Mouse (Mus musculus) liver, adult 2 months (tissue): Measurements from ENCODE around the gene Glt28d2. TPM values are rescaled to one million over a fixed set of nuclear protein-coding genes. Genes with fewer than 3 reads are reported as not detected.

Experiments
- DNase-seq: peaks from one replicate; pipeline ENCODE4 v3.0.0-alpha.2; 2011; ENCODE audit warnings: low read depth, low spot score; ENCODE audit errors: extremely low read depth
- H3K27ac ChIP-seq: fragments of 200-500 bp; replicated peaks from 2 replicates; pipeline ENCODE4 v1.5.1; 2012; ENCODE audit warnings: low read depth, mild to moderate bottlenecking, control low read depth, inconsistent platforms, low read length; ENCODE audit not compliant: insufficient read depth
- H3K27me3 ChIP-seq: fragments of 200-500 bp; 2 replicates; pipeline ENCODE4 v1.6.1; 2012; ENCODE audit warnings: mild to moderate bottlenecking, moderate library complexity, low read length, inconsistent platforms; ENCODE audit not compliant: control insufficient read depth, insufficient read depth
- H3K36me3 ChIP-seq: fragments of 200-500 bp; 2 replicates; pipeline ENCODE4 v1.6.1; 2012; ENCODE audit warnings: low read length, inconsistent platforms; ENCODE audit not compliant: control insufficient read depth, insufficient read depth
- H3K4me1 ChIP-seq: fragments of 200-500 bp; 2 replicates; pipeline ENCODE4 v1.6.1; 2011; ENCODE audit warnings: low read length; ENCODE audit not compliant: control insufficient read depth, insufficient read depth
- H3K4me3 ChIP-seq: fragments of 200-500 bp; 2 replicates; pipeline ENCODE4 v1.5.1; 2011; ENCODE audit warnings: low read depth, mild to moderate bottlenecking, control low read depth, low read length, moderate library complexity; ENCODE audit not compliant: insufficient read depth
- H3K79me2 ChIP-seq: fragments of 200-500 bp; 2 replicates; pipeline ENCODE4 v1.6.1; 2012; ENCODE audit warnings: inconsistent platforms, mild to moderate bottlenecking, low read length, moderate library complexity; ENCODE audit not compliant: control insufficient read depth, insufficient read depth
- H3K9ac ChIP-seq: fragments of 200-500 bp; 2 replicates; pipeline ENCODE4 v1.6.1; 2012; ENCODE audit warnings: low read depth, mild to moderate bottlenecking, control low read depth, inconsistent platforms, low read length
- CTCF ChIP-seq: fragments of 200-500 bp; IDR thresholded peaks from 2 replicates; pipeline ENCODE4 v1.5.1; 2011; ENCODE audit warnings: low read depth, low read length, control low read depth
- POLR2A ChIP-seq: fragments of 200-500 bp; IDR thresholded peaks from 2 replicates; pipeline ENCODE4 v1.6.1; 2011; ENCODE audit warnings: low read length, control low read depth; ENCODE audit not compliant: insufficient read depth; ENCODE audit errors: extremely low read depth
- WGBS: fragments of 180-500 bp; shearing (Covaris S2); methylation state at CpG from one replicate; pipeline ENCODE4 v1.1.7; 2018; 5-methylcytosine and 5-hydroxymethylcytosine counted together
- polyA plus RNA-seq: library from polyadenylated mRNA; depleted of rRNA; stranded (reverse); fragments of >200 nt; gene quantifications from 2 replicates; pipeline ENCODE4 v1.2.3, GENCODE M21; 2012
- total RNA-seq: library from RNA; depleted of rRNA; stranded (reverse); fragments of >200 nt; gene quantifications from 2 replicates; pipeline ENCODE4 v1.2.3, GENCODE M21; 2014

Glt28d2 gene
- total and polyA plus RNA-seq, 2 experiments: 1.6 to 3.0 TPM

DNA sequence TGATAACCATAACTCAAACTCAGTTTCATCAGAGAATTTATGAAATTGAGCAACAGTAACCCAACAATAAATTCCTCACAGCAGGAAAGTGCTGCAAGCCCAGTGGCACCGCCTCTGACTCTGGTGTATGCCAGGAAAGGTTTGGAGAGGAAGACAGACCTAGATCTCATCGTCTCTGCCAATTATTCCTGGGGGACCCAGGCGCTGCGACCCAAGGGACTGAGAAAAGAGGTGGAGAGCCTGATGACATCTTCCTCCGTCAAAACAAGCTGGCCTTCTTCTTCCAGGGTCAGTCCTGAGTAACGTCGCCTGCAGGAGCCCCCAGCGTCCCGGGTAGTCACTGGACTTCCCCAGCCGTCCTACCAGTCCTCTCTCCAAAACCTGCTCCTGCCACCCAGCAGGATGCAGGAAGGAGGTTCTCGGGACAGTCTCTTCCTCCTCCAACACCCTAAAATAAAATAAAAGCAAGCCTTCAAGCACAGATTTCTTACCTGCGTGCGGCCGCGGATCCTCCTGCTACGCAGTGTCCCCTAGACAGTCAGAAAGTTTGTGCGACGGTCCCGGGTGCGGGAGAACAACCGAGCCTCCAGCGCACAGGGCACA lies 579 bp downstream of the Glt28d2 start:
- peaks cover 6% of the 10 kb centered on the region for H3K4me1 ChIP-seq
- H3K4me3 ChIP-seq: peak overlapping the region; percentile 77
- no peaks in the 10 kb centered on the region for H3K27me3 ChIP-seq
- peaks cover 5% of the 10 kb centered on the region; the same call in 1 of the 2 replicates for H3K79me2 ChIP-seq
- peak overlapping the region; percentile 85 for H3K27ac ChIP-seq
- peak; percentile 66 for DNase-seq
- peak overlapping the region; percentile 72 for H3K9ac ChIP-seq
- no peaks in the 10 kb centered on the region for H3K36me3 ChIP-seq
- 3% methylated on average over 22 of the region's 22 CpGs for WGBS
- TF ChIP-seq CTCF (no peak), POLR2A (no peak)

DNA sequence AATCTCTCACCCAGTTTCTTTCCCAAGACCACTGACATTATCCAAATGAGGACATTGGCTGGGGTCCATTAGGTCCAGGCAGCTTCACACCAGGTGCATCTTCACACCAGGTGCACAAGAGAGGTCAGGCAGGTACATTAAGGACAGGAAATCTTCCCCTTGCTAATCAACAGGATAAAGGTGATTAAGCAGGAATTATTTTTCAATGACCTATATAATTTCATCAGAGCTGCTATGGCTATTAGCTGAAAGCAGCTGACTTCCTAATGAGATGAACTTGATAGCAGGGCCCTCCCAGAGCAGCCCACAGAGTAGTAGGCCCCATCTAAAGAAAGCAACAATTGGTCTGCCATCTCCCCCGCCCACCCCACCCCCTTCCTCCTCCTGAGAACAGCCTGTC lies 1.4 kb downstream of the Glt28d2 start:
- H3K9ac ChIP-seq: no peak overlapping the region
- H3K27me3 ChIP-seq: no peaks in the 10 kb centered on the region
- TF ChIP-seq POLR2A (no peak), CTCF (no peak)
- peaks cover 9% of the 10 kb centered on the region; the same call in 1 of the 2 replicates for H3K79me2 ChIP-seq
- H3K27ac ChIP-seq: no peak overlapping the region
- no peak for DNase-seq
- no peaks in the 10 kb centered on the region for H3K36me3 ChIP-seq
- peaks cover 6% of the 10 kb centered on the region for H3K4me1 ChIP-seq
- H3K4me3 ChIP-seq: no peak overlapping the region
- WGBS: 87% methylated on average over 1 of the region's 1 CpGs

DNA sequence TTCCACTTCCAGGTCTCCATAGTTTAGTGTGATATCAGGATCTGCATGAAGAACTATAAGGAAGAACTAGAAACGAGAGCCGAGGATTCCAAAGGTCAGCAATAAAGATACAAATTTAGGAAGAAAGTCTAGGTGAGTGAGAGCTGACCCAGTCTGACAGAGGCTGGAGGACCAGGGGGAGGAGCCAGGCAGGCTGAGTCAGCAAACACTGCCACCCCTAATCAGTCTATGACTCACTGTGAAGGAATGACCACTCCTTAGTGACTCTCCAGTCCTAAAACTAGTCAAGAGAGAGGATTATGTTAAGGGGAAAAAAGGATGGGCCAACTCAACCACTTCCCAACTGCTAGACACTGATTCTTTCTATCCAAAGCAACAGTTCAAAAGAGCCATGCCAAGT lies 6.6 kb downstream of the Glt28d2 start:
- Histone ChIP-seq H3K4me1 (peaks cover under 1% of the 10 kb centered on the region; the same call in 1 of the 2 replicates), H3K36me3 (no peaks in the 10 kb centered on the region), H3K27me3 (no peaks in the 10 kb centered on the region), H3K4me3 (no peak overlapping the region), H3K9ac (no peak overlapping the region), H3K27ac (no peak overlapping the region), H3K79me2 (peaks cover 21% of the 10 kb centered on the region; the same call in 1 of the 2 replicates)
- DNase-seq: no peak
- TF ChIP-seq CTCF: no peak
- no peak for TF ChIP-seq POLR2A
- WGBS: 90% methylated on average over 2 of the region's 2 CpGs

DNA sequence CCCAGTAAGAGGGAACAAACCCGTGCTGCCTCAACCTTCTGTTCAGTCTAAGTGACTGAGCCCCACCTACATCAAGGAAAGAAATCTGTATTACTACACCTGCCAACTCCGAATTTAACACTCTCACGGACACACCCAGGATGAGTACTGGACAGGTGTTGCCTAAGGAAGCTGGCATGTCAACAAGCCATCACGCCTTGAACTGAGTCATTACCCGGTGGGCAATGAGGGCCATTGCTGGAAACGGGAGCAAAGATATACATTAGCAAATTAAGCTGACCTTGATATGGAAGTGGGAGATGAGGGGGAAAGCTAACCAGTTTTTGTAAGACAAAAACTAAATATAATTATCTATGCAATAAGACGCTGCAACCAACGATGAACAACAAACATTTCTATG lies 7.2 kb downstream of the Glt28d2 start:
- Histone ChIP-seq H3K4me3 (no peak overlapping the region), H3K27ac (no peak overlapping the region), H3K27me3 (no peaks in the 10 kb centered on the region), H3K79me2 (peaks cover 24% of the 10 kb centered on the region; the same call in 1 of the 2 replicates), H3K9ac (no peak overlapping the region), H3K36me3 (no peaks in the 10 kb centered on the region), H3K4me1 (no peaks in the 10 kb centered on the region)
- TF ChIP-seq POLR2A (no peak), CTCF (no peak)
- DNase-seq: no peak
- 88% methylated on average over 8 of the region's 8 CpGs for WGBS

DNA sequence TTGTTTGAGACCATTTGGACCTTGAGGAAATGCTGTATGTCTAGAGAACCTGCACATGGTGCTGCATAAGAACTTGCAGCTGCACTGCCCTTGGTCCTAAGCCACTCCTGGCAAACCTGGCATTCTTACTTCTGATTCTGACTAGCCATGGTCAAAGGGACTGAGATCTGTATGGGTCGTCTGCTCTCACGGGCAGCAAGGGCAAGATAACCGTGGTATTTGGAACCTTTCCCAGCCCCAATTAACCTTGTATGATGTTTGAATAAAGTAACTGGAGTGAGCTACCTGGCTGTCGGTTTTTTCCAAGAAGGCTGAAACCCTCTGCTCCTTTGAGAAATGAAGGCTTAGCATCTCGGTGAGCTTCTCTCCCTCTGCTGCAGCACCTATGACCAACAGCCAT lies 8.4 kb downstream of the Glt28d2 start:
- H3K79me2 ChIP-seq: peaks cover 25% of the 10 kb centered on the region; the same call in 1 of the 2 replicates
- no peaks in the 10 kb centered on the region for H3K36me3 ChIP-seq
- WGBS: 32% methylated on average over 5 of the region's 5 CpGs
- TF ChIP-seq CTCF (no peak), POLR2A (no peak)
- H3K27me3 ChIP-seq: no peaks in the 10 kb centered on the region
- H3K4me3 ChIP-seq: no peak overlapping the region
- H3K27ac ChIP-seq: no peak overlapping the region
- DNase-seq: no peak
- H3K4me1 ChIP-seq: no peaks in the 10 kb centered on the region
- H3K9ac ChIP-seq: no peak overlapping the region

DNA sequence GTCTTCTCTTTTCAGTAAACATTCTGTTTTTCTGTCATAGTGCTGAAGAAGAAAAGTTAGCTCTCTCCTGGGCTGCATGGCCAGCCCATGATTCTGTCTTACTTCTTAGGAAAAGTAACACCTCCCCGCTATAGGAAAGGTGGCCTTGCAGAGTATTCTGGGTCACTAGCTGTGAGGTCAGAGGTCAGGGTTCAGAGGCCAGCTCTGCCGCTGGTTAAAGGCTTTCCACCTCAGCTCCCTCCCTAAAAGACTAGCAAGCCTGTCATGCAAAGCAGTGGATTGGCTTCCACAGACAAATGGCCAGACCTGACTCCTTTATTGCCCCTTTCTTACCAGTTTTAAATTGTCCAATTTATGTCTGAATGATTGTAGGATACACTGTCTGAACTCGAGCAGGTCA lies 23.3 kb downstream of the Glt28d2 start:
- Histone ChIP-seq H3K4me3 (no peak overlapping the region), H3K36me3 (no peaks in the 10 kb centered on the region), H3K4me1 (peaks cover 25% of the 10 kb centered on the region), H3K9ac (no peak overlapping the region), H3K27me3 (no peaks in the 10 kb centered on the region), H3K79me2 (peaks cover 9% of the 10 kb centered on the region; the same call in 1 of the 2 replicates), H3K27ac (no peak overlapping the region)
- DNase-seq: peak; percentile 56
- WGBS: 8% methylated on average over 3 of the region's 3 CpGs
- TF ChIP-seq CTCF (no peak), POLR2A (no peak)
